Mouse (Mus musculus) hindbrain, embryonic 11.5 days (tissue): ENCODE data around the gene Gsap. TPM values are rescaled to one million over a fixed set of nuclear protein-coding genes. Genes with fewer than 3 reads are reported as not detected.

Experiments used
- ATAC-seq: fragments of 200-750 bp; cut with Nextera tagmentation; 2 replicates; pipeline ENCODE4 v1.8.0; 2017; ENCODE audit warnings: mild to moderate bottlenecking, moderate TSS enrichment, moderate library complexity; ENCODE audit not compliant: low FRiP score
- DNase-seq: peaks from one replicate; pipeline ENCODE4 v3.0.0-alpha.2; 2015; ENCODE audit warnings: low spot score
- H3K27ac ChIP-seq: fragments of 300-500 bp; sonication (generic); 2 replicates; pipeline ENCODE4 v1.5.1; 2014; ENCODE audit warnings: mild to moderate bottlenecking, low read depth, low read length
- H3K27me3 ChIP-seq: fragments of 300-500 bp; sonication (generic); 2 replicates; pipeline ENCODE4 v1.6.1; 2014; ENCODE audit warnings: mild to moderate bottlenecking, low read length, moderate library complexity, mixed read lengths; ENCODE audit not compliant: control insufficient read depth, insufficient read depth
- H3K36me3 ChIP-seq: fragments of 300-500 bp; sonication (generic); 2 replicates; pipeline ENCODE4 v1.6.1; 2014; ENCODE audit warnings: mild to moderate bottlenecking, low read length, moderate library complexity, mixed read lengths; ENCODE audit not compliant: control insufficient read depth, insufficient read depth
- H3K4me1 ChIP-seq: fragments of 300-500 bp; sonication (generic); replicated peaks from 2 replicates; pipeline ENCODE4 v1.6.1; 2014; ENCODE audit warnings: low read length, mixed read lengths; ENCODE audit not compliant: control insufficient read depth, insufficient read depth
- H3K4me2 ChIP-seq: fragments of 300-500 bp; sonication (generic); replicated peaks from 2 replicates; pipeline ENCODE4 v1.6.1; 2014; ENCODE audit warnings: mild to moderate bottlenecking, low read depth, low read length
- H3K4me3 ChIP-seq: fragments of 300-500 bp; sonication (generic); 2 replicates; pipeline ENCODE4 v1.5.1; 2014; ENCODE audit warnings: low read depth, low read length
- H3K9ac ChIP-seq: fragments of 300-500 bp; sonication (generic); 2 replicates; pipeline ENCODE4 v1.6.1; 2014; ENCODE audit warnings: low read depth, low read length
- H3K9me3 ChIP-seq: fragments of 300-500 bp; sonication (generic); 2 replicates; pipeline ENCODE4 v1.6.1; 2016; ENCODE audit warnings: low read length; ENCODE audit not compliant: control insufficient read depth
- WGBS: fragments of 180-500 bp; shearing (Covaris S2); extraction: QIAGEN DNeasy Blood & Tissue Kit; methylation state at CpG from one replicate; pipeline ENCODE4 v1.1.7; 2014; 5-methylcytosine and 5-hydroxymethylcytosine counted together
- polyA plus RNA-seq: library from polyadenylated mRNA; unstranded; fragments of >200 nt; fragmentation: Nextera tagmentation; extraction: Ambion mirVana; gene quantifications from 2 replicates; pipeline ENCODE4 v1.2.1, GENCODE M21; 2014

The Gsap gene
- polyA plus RNA-seq, 1 experiment from 2014 or later, result 2.3 TPM

GRCm38 (mm10) chr5:21153672-21154071, 32.4 kb upstream of the Gsap start:
- Histone ChIP-seq H3K36me3 (no peaks in the 10 kb centered on the region), H3K9me3 (no peaks in the 10 kb centered on the region), H3K27me3 (no peaks in the 10 kb centered on the region), H3K4me1 (no peaks in the 10 kb centered on the region), H3K4me2 (no peak overlapping the region), H3K4me3 (no peak overlapping the region), H3K9ac (no peak overlapping the region), H3K27ac (no peak overlapping the region)
- 64% methylated on average over 1 of the region's 1 CpGs for WGBS
- ATAC-seq (no peak), DNase-seq (no peak)

- no peak overlapping the region for H3K4me3 ChIP-seq
- no peaks in the 10 kb centered on the region for H3K4me1 ChIP-seq
- H3K36me3 ChIP-seq, result no peaks in the 10 kb centered on the region
- no peak overlapping the region for H3K9ac ChIP-seq
- no peak overlapping the region for H3K27ac ChIP-seq
- no peaks in the 10 kb centered on the region for H3K9me3 ChIP-seq
- 88% methylated on average over 3 of the region's 3 CpGs for WGBS
- ATAC-seq, result no peak
- no peaks in the 10 kb centered on the region for H3K27me3 ChIP-seq
- H3K4me2 ChIP-seq, result no peak overlapping the region
- DNase-seq, result no peak
These were observed 29.3 kb upstream of the Gsap start for GRCm38 (mm10) chr5:21156770-21157169.

GRCm38 (mm10) chr5:21159536-21159935, 26.5 kb upstream of the Gsap start:
- 80% methylated on average over 3 of the region's 3 CpGs for WGBS
- H3K9ac ChIP-seq, result no peak overlapping the region
- H3K27me3 ChIP-seq, result no peaks in the 10 kb centered on the region
- DNase-seq (no peak), ATAC-seq (no peak)
- H3K9me3 ChIP-seq, result no peaks in the 10 kb centered on the region
- H3K4me2 ChIP-seq, result no peak overlapping the region
- H3K4me3 ChIP-seq, result no peak overlapping the region
- H3K27ac ChIP-seq, result no peak overlapping the region
- no peaks in the 10 kb centered on the region for H3K36me3 ChIP-seq
- no peaks in the 10 kb centered on the region for H3K4me1 ChIP-seq

GRCm38 (mm10) chr5:21160781-21161180, 25.3 kb upstream of the Gsap start:
- Histone ChIP-seq H3K4me2 (no peak overlapping the region), H3K36me3 (no peaks in the 10 kb centered on the region), H3K27me3 (no peaks in the 10 kb centered on the region), H3K9me3 (no peaks in the 10 kb centered on the region), H3K27ac (no peak overlapping the region), H3K4me3 (no peak overlapping the region), H3K4me1 (no peaks in the 10 kb centered on the region), H3K9ac (no peak overlapping the region)
- no peak for DNase-seq
- no peak for ATAC-seq
- 82% methylated on average over 1 of the region's 1 CpGs for WGBS

GRCm38 (mm10) chr5:21163421-21163820, 22.6 kb upstream of the Gsap start:
- no peak overlapping the region for H3K27ac ChIP-seq
- H3K4me2 ChIP-seq, result no peak overlapping the region
- H3K4me1 ChIP-seq, result no peaks in the 10 kb centered on the region
- H3K27me3 ChIP-seq, result no peaks in the 10 kb centered on the region
- no peak overlapping the region for H3K4me3 ChIP-seq
- H3K9ac ChIP-seq, result no peak overlapping the region
- WGBS, result 88% methylated on average over 3 of the region's 3 CpGs
- no peak for ATAC-seq
- no peak for DNase-seq
- H3K36me3 ChIP-seq, result no peaks in the 10 kb centered on the region
- H3K9me3 ChIP-seq, result no peaks in the 10 kb centered on the region

- ATAC-seq, result no peak
- no peak overlapping the region for H3K9ac ChIP-seq
- no peaks in the 10 kb centered on the region for H3K27me3 ChIP-seq
- H3K4me2 ChIP-seq, result no peak overlapping the region
- H3K4me1 ChIP-seq, result peaks cover 2% of the 10 kb centered on the region; the same call in 1 of the 2 replicates
- H3K36me3 ChIP-seq, result no peaks in the 10 kb centered on the region
- no peak overlapping the region for H3K27ac ChIP-seq
- H3K9me3 ChIP-seq, result no peaks in the 10 kb centered on the region
- 71% methylated on average over 8 of the region's 8 CpGs for WGBS
- H3K4me3 ChIP-seq, result no peak overlapping the region
- no peak for DNase-seq
These were observed 17.2 kb upstream of the Gsap start for GRCm38 (mm10) chr5:21168689-21169345.

GRCm38 (mm10) chr5:21169346-21169745, 16.7 kb upstream of the Gsap start:
- no peak for ATAC-seq
- Histone ChIP-seq H3K4me3 (no peak overlapping the region), H3K9me3 (no peaks in the 10 kb centered on the region), H3K27me3 (no peaks in the 10 kb centered on the region), H3K27ac (no peak overlapping the region), H3K36me3 (no peaks in the 10 kb centered on the region), H3K9ac (no peak overlapping the region), H3K4me1 (peaks cover 2% of the 10 kb centered on the region; the same call in 1 of the 2 replicates), H3K4me2 (no peak overlapping the region)
- 45% methylated on average over 3 of the region's 3 CpGs for WGBS
- peak; percentile 20 for DNase-seq

GRCm38 (mm10) chr5:21169877-21170276, 16.2 kb upstream of the Gsap start:
- H3K36me3 ChIP-seq, result no peaks in the 10 kb centered on the region
- peaks cover 2% of the 10 kb centered on the region; the same call in 1 of the 2 replicates for H3K4me1 ChIP-seq
- ATAC-seq, result no peak

GRCm38 (mm10) chr5:21170440-21170839, 15.6 kb upstream of the Gsap start:
- 30% methylated on average over 4 of the region's 4 CpGs for WGBS
- DNase-seq, result no peak
- ATAC-seq, result peak; percentile 26; the same call in 1 of the 2 replicates
- Histone ChIP-seq H3K27me3 (no peaks in the 10 kb centered on the region), H3K27ac (no peak overlapping the region), H3K4me1 (peaks cover 2% of the 10 kb centered on the region; the same call in 1 of the 2 replicates), H3K36me3 (no peaks in the 10 kb centered on the region), H3K9me3 (no peaks in the 10 kb centered on the region), H3K4me2 (no peak overlapping the region), H3K9ac (no peak overlapping the region), H3K4me3 (no peak overlapping the region)

More at GRCm38 (mm10) chr5:21169877-21170276, 16.2 kb upstream of the Gsap start:
- Histone ChIP-seq H3K4me3 (no peak overlapping the region), H3K27me3 (no peaks in the 10 kb centered on the region), H3K27ac (no peak overlapping the region), H3K9ac (no peak overlapping the region), H3K9me3 (no peaks in the 10 kb centered on the region), H3K4me2 (no peak overlapping the region)
- 88% methylated on average over 1 of the region's 1 CpGs for WGBS
- DNase-seq, result no peak
